Mouse (Mus musculus): ENCODE results near the gene Tbx1. TPM values are rescaled to one million over a fixed set of nuclear protein-coding genes. Genes with fewer than 3 reads are reported as not detected.

Gene Tbx1
- polyA plus RNA-seq, 1 experiment from 2014 or later = 0.13 TPM

GRCm38 (mm10) chr16:18581623-18582205, 8.8 kb downstream of the Tbx1 start:
- TF ChIP-seq CTCF (IDR thresholded peaks at IDR 0.05) = no peak
- in situ Hi-C loops (cut with MboI; ENCODE audit: low pct_unique_long_range_greater_than_20kb) = no loop called here
- ChIA-PET POLR2A (no interaction called here), CTCF (no interaction called here)
- DNase-seq (ENCODE audit: low read depth, low spot score) (no peak), ATAC-seq (no peak)
- H3K27me3 ChIP-seq = peaks cover 26% of the 10 kb centered on the region

- DNase-seq (ENCODE audit: low read depth, low spot score) = no peak
- no peak for TF ChIP-seq CTCF (IDR thresholded peaks at IDR 0.05)
- ChIA-PET CTCF (interaction anchor here (1.1 kb wide), 1 partner anchor 109 kb away, joined by 3 read pairs; no protein-coding TSS in a partner anchor), POLR2A (no interaction called here)
- in situ Hi-C loops (cut with MboI; ENCODE audit: low pct_unique_long_range_greater_than_20kb) = no loop called here
- H3K27me3 ChIP-seq = peaks cover 23% of the 10 kb centered on the region
- no peak for ATAC-seq
Measured at GRCm38 (mm10) chr16:18581050-18581622, 9.3 kb downstream of the Tbx1 start.

GRCm38 (mm10) chr16:18580389-18580788, 10.1 kb downstream of the Tbx1 start:
- ATAC-seq (no peak), DNase-seq (ENCODE audit: low read depth, low spot score) (no peak)
- ChIA-PET POLR2A (no interaction called here), CTCF (interaction anchor here (1.1 kb wide), 1 partner anchor 109 kb away, joined by 3 read pairs; no protein-coding TSS in a partner anchor)
- H3K27me3 ChIP-seq = peaks cover 17% of the 10 kb centered on the region
- in situ Hi-C loops (cut with MboI; ENCODE audit: low pct_unique_long_range_greater_than_20kb) = no loop called here
- TF ChIP-seq CTCF (IDR thresholded peaks at IDR 0.05) = no peak

- CTCF ChIA-PET = interaction anchor here (1.1 kb wide), 1 partner anchor 62 kb away, joined by 3 read pairs; no protein-coding TSS in a partner anchor
- ATAC-seq (no peak), DNase-seq (ENCODE audit: low read depth, low spot score) (no peak)
- POLR2A ChIA-PET = no interaction called here
- peaks cover 10% of the 10 kb centered on the region for H3K27me3 ChIP-seq
- no peak for TF ChIP-seq CTCF (IDR thresholded peaks at IDR 0.05)
- in situ Hi-C loops (cut with MboI; ENCODE audit: low pct_unique_long_range_greater_than_20kb) = no loop called here
Measured at GRCm38 (mm10) chr16:18577599-18578160, 12.8 kb downstream of the Tbx1 start.

- in situ Hi-C loops (cut with MboI; ENCODE audit: low pct_unique_long_range_greater_than_20kb) = no loop called here
- DNase-seq (ENCODE audit: low read depth, low spot score) = no peak
- POLR2A ChIA-PET = no interaction called here
Measured at GRCm38 (mm10) chr16:18577071-18577470, 13.4 kb downstream of the Tbx1 start.

GRCm38 (mm10) chr16:18574196-18574595, 16.3 kb downstream of the Tbx1 start:
- CTCF ChIA-PET = interaction anchor here (0.5 kb wide), 1 partner anchor 290 kb away, joined by 3 read pairs; no protein-coding TSS in a partner anchor
- POLR2A ChIA-PET = interaction anchor here (0.7 to 0.8 kb wide), 2 partner anchors 30 to 103 kb away, joined by 3 to 6 read pairs; no protein-coding TSS in a partner anchor
- TF ChIP-seq CTCF (IDR thresholded peaks at IDR 0.05) = no peak
- in situ Hi-C loops (cut with MboI; ENCODE audit: low pct_unique_long_range_greater_than_20kb) = no loop called here
- no peak for DNase-seq (ENCODE audit: low read depth, low spot score)
- H3K27me3 ChIP-seq = no peaks in the 10 kb centered on the region
- ATAC-seq = no peak

More at GRCm38 (mm10) chr16:18577071-18577470, 13.4 kb downstream of the Tbx1 start:
- CTCF ChIA-PET = interaction anchor here (1.1 kb wide), 1 partner anchor 20 kb away, joined by 3 read pairs; no protein-coding TSS in a partner anchor
- ATAC-seq = no peak
- no peak for TF ChIP-seq CTCF (IDR thresholded peaks at IDR 0.05)
- H3K27me3 ChIP-seq = peaks cover 9% of the 10 kb centered on the region

- no peak for TF ChIP-seq CTCF (IDR thresholded peaks at IDR 0.05)
- no peak for DNase-seq (ENCODE audit: low read depth, low spot score)
- in situ Hi-C loops (cut with MboI; ENCODE audit: low pct_unique_long_range_greater_than_20kb) = no loop called here
- ChIA-PET CTCF (no interaction called here), POLR2A (interaction anchor here (0.6 kb wide), 1 partner anchor 47 kb away, joined by 3 read pairs; no protein-coding TSS in a partner anchor)
- no peak for ATAC-seq
- no peaks in the 10 kb centered on the region for H3K27me3 ChIP-seq
Measured at GRCm38 (mm10) chr16:18568599-18568998, 21.9 kb downstream of the Tbx1 start.

GRCm38 (mm10) chr16:18564472-18564871, 26.0 kb downstream of the Tbx1 start:
- ATAC-seq (no peak), DNase-seq (ENCODE audit: low read depth, low spot score) (no peak)
- TF ChIP-seq CTCF (IDR thresholded peaks at IDR 0.05) = no peak
- ChIA-PET POLR2A (no interaction called here), CTCF (interaction anchor here (1.6 kb wide), 1 partner anchor 19 kb away, joined by 3 read pairs; no protein-coding TSS in a partner anchor)
- in situ Hi-C loops (cut with MboI; ENCODE audit: low pct_unique_long_range_greater_than_20kb) = no loop called here
- H3K27me3 ChIP-seq = no peaks in the 10 kb centered on the region

GRCm38 (mm10) chr16:18556461-18556860, 34.0 kb downstream of the Tbx1 start:
- no peak for TF ChIP-seq CTCF (IDR thresholded peaks at IDR 0.05)
- H3K27me3 ChIP-seq = no peaks in the 10 kb centered on the region
- ATAC-seq (no peak), DNase-seq (ENCODE audit: low read depth, low spot score) (no peak)
- ChIA-PET CTCF (no interaction called here), POLR2A (no interaction called here)
- in situ Hi-C loops (cut with MboI; ENCODE audit: low pct_unique_long_range_greater_than_20kb) = no loop called here

- ATAC-seq = no peak
- ChIA-PET CTCF (no interaction called here), POLR2A (no interaction called here)
- in situ Hi-C loops (cut with MboI; ENCODE audit: low pct_unique_long_range_greater_than_20kb) = no loop called here
- DNase-seq (ENCODE audit: low read depth, low spot score) = no peak
- H3K27me3 ChIP-seq = no peaks in the 10 kb centered on the region
- TF ChIP-seq CTCF (IDR thresholded peaks at IDR 0.05) = no peak
Measured at GRCm38 (mm10) chr16:18555235-18555935, 35.1 kb downstream of the Tbx1 start.

- no peak for TF ChIP-seq CTCF (IDR thresholded peaks at IDR 0.05)
- ATAC-seq (no peak), DNase-seq (ENCODE audit: low read depth, low spot score) (no peak)
- H3K27me3 ChIP-seq = no peaks in the 10 kb centered on the region
- in situ Hi-C loops (cut with MboI; ENCODE audit: low pct_unique_long_range_greater_than_20kb) = no loop called here
- ChIA-PET POLR2A (no interaction called here), CTCF (no interaction called here)
Measured at GRCm38 (mm10) chr16:18554721-18555120, 35.8 kb downstream of the Tbx1 start.

Measured in Patski (cell line).